Mouse (Mus musculus) adrenal gland, postnatal 36 days (tissue): Measurements from ENCODE around the gene Isca1. TPM values are rescaled to one million over a fixed set of nuclear protein-coding genes. Genes with fewer than 3 reads are reported as not detected.
A peak's percentile ranks its signal among the peaks of the same experiment; 100 is the strongest.
"Not testable (repeated sequence)": the region's sequence is repeated elsewhere in the genome, so short reads cannot be mapped to it uniquely, and the experiment has no call there.

Experiments used
- DNase-seq, 2 experiments: peaks; one replicate each; pipeline ENCODE4 v3.0.0; 2021; ENCODE audit warnings: mixed read lengths in 1 of 2
- total RNA-seq, 2 experiments: library from RNA; stranded (reverse); gene quantifications; 2 replicates each; pipeline ENCODE4 v1.2.3; 2021

The Isca1 gene
- total RNA-seq, 2 experiments from 2014 or later: 97.6 to 107 TPM

GRCm38 (mm10) chr13:59750310-59750709, 19.3 kb downstream of the Isca1 start:
- DNase-seq: no peak

- DNase-seq: no peak
Measured at GRCm38 (mm10) chr13:59746711-59747110, 22.9 kb downstream of the Isca1 start, which contains the start of gene 1700014D04Rik. Gene 1700014D04Rik, minus strand, starts transcription at chr13:59746752.

- no peak for DNase-seq
Measured at GRCm38 (mm10) chr13:59746164-59746563, 23.4 kb downstream of the Isca1 start.

- no peak for DNase-seq
Measured at GRCm38 (mm10) chr13:59745462-59745861, 24.1 kb downstream of the Isca1 start.

- no peak for DNase-seq
Measured at GRCm38 (mm10) chr13:59741697-59742096, 27.9 kb downstream of the Isca1 start.

GRCm38 (mm10) chr13:59741096-59741495, 28.5 kb downstream of the Isca1 start:
- peak; percentile 71 to 87 for DNase-seq

- no peak for DNase-seq
Measured at GRCm38 (mm10) chr13:59739397-59739796, 30.2 kb downstream of the Isca1 start.

GRCm38 (mm10) chr13:59738455-59738854, 31.2 kb downstream of the Isca1 start:
- DNase-seq: no peak

- no peak for DNase-seq
Measured at GRCm38 (mm10) chr13:59735190-59735589, 34.4 kb downstream of the Isca1 start.

- not testable (repeated sequence) for DNase-seq
Measured at GRCm38 (mm10) chr13:59734347-59734746, 35.3 kb downstream of the Isca1 start.

GRCm38 (mm10) chr13:59733936-59734335, 35.7 kb downstream of the Isca1 start:
- no peak for DNase-seq

GRCm38 (mm10) chr13:59731652-59732051, 38.0 kb downstream of the Isca1 start, which contains the start of gene Spata31d1d:
Gene Spata31d1d, minus strand, starts transcription at chr13:59731752.
- no peak for DNase-seq

GRCm38 (mm10) chr13:59728378-59729093, 41.1 kb downstream of the Isca1 start:
- peak; percentile 69 to 86 for DNase-seq

- no peak for DNase-seq
Measured at GRCm38 (mm10) chr13:59726139-59726867, 43.3 kb downstream of the Isca1 start.

- not testable (repeated sequence) for DNase-seq
Measured at GRCm38 (mm10) chr13:59722089-59722488, 47.5 kb downstream of the Isca1 start.

GRCm38 (mm10) chr13:59719475-59719874, 50.1 kb downstream of the Isca1 start:
- no peak for DNase-seq

GRCm38 (mm10) chr13:59718857-59719440, 50.7 kb downstream of the Isca1 start:
- not testable (repeated sequence) for DNase-seq

GRCm38 (mm10) chr13:59713710-59714109, 55.9 kb downstream of the Isca1 start:
- DNase-seq: no peak

- DNase-seq: not testable (repeated sequence)
Measured at GRCm38 (mm10) chr13:59711984-59712383, 57.6 kb downstream of the Isca1 start, which contains the start of gene Spata31d1b. Gene Spata31d1b, plus strand, starts transcription at chr13:59712284.

GRCm38 (mm10) chr13:59710230-59710629, 59.4 kb downstream of the Isca1 start, which contains the start of gene Spata31d1a:
Gene Spata31d1a, minus strand, starts transcription at chr13:59710330.
- no peak for DNase-seq
